Mouse (Mus musculus) right cerebral cortex, adult 2 months (tissue): ENCODE data around the gene Hacd1.
A peak's percentile ranks its signal among the peaks of the same experiment; 100 is the strongest.

Experiments used
- DNase-seq, 2 experiments: peaks; one replicate each; pipeline ENCODE4 v3.0.0; 2021 to 2022; ENCODE audit warnings: low spot score in 2 of 2

The Hacd1 gene

DNA sequence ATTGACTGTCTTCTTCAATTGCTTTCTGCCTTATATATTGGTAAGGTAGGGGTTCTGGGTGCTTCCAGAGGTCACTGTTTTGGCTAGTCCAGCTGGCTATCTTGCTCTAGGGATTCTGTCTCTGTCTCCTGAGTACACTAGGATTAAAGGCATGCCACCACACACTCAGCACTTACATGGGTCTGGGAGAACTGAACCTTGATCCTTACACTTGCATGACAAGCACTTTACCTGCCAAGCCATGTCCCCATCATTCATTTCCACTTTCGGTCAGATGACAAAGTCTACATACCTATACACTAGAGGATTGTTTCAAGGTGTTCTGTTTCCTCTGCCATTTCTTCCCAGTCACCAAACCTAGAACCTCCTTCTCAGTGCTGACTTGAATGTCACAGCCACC lies 50.8 kb downstream of the Hacd1 start:
- no peak for DNase-seq

DNA sequence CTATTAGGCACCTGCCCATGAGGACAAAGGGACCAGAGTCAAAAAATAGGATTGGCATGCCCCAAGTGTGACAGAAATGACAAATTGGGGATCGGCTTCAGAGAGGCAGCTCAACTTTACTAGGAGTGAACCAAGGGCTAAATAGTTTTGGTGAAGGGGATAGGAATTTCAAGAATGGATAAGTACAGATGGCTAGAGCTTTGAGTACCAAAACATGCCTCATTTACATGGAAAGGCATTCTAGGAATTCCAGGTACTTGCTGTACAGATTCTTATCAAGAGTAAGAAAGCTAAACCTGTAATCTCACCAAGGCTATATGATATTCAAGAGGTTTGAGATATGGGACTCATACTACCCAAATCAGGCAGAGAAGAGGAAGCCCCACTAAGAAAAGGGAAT lies 95.8 kb downstream of the Hacd1 start:
- DNase-seq: no peak

DNA sequence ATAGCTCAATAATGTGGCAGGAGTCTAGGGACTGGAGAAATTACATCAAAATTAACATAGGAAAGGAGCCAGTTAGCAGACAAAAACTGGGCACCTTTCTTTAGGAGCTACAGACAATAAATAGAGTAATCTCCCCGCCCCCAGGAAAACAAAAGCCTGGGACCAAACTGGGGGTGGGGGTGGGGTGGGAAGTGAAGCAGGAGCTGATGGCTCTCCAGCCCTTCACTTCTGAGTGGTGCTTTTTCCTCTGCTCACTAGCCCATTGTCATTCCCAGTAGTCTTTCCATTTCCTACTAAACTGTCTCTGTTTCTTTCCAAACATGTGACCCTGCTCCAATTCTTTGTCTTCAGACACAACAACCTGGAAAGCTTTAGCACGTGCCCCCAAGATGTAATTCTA lies 99.5 kb downstream of the Hacd1 start:
- DNase-seq: no peak

DNA sequence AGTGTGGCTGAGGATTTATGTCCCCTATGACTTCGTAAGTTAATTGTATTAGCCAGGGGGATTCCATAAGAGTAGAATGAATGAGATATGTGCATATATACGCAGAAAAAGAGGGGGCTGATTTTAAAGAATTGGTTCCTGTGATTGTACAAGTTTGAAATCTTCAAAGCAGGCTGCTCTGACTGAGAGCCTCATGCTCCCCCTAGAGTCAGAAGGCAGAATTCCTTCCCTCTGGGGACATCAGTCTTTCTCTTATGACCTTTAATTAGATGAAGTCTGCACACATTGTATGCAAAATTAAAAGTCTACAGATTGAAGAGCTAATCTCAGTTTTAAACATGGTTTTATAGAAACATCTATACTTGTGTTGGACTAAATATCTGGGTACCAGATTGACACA lies 117.8 kb downstream of the Hacd1 start:
- peak; percentile 6 to 24 for DNase-seq

- no peak for DNase-seq
Measured at GRCm38 (mm10) chr2:13935343-13935742, 120.6 kb downstream of the Hacd1 start.

DNA sequence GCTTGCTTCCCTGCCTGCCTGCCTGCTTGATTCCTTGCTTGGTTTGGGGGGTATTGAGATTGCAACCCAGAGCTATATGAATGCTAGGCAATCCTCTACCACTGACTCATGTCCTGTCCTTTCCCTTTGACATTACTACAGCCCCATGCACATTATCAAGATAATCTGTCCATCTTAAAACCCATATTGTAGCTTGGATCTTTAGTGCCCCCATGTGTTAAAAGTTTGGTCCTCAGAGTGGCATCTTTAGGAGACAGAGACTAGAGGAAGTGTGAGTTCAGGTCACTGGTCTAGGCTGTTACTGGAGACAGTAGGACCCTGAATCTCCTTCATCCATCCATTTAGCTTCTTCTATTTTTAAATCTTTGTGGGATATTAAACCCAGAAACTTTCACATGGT lies 123.7 kb downstream of the Hacd1 start:
- no peak for DNase-seq

GRCm38 (mm10) chr2:13930724-13931123 lies 125.2 kb downstream of the Hacd1 start:
- DNase-seq: no peak

DNA sequence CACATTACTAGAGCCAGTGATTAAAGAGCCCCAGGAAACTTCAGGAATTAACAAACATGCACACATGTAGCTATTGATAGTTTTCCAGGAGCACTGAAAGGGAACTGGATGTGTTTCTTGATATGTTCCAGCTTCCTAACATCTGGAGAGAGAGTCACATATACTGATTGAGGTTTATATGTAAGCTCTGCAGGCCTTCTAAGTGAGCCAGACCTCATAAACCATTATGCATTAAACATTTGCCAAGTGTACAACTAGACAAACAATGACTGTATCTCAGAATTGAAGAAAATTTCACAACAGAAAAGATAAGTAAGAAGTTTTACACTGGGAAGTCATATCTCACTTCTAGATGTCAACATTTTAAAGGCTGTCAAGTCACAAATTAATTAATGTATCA lies 167.4 kb downstream of the Hacd1 start:
- no peak for DNase-seq

DNA sequence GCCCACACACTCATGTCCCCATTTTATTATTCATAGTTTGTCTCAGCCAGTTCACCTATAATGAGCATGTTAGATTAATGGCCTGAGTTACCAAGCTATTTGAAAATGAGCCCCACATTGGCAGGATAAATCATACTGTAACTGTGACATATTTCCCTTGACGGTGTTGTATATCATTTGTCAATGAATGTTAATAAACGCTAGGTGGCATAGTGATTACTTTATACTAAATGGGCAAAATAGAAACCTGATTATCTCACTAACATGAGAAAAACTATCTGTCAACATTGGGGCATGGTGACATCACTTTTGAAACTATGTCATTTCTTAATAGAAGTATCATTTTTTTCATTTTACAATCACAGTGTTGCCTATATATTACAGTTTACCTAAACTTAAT lies 198.5 kb downstream of the Hacd1 start:
- DNase-seq: no peak

GRCm38 (mm10) chr2:13855510-13855909 lies 200.4 kb downstream of the Hacd1 start:
- no peak for DNase-seq

- no peak for DNase-seq
Measured at GRCm38 (mm10) chr2:13836310-13836709, 219.6 kb downstream of the Hacd1 start.

DNA sequence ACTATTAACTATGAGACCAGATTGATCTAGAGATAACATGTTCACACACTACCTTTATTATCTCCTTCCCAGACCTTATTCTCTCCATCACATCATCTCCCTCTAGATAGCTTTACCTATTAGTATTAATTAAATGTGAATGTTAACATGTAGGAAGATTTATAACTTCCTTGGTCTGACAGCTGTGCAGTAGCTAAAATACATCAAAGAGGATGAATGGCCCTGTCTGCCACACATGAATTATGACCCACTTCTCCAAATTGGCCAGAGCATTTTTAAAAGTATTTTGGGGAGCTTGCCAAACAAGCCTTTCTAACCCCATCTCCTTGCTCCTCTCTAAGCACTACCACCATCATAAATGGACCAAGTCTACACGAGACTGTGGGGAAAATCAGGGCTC lies 220.9 kb downstream of the Hacd1 start:
- no peak for DNase-seq

DNA sequence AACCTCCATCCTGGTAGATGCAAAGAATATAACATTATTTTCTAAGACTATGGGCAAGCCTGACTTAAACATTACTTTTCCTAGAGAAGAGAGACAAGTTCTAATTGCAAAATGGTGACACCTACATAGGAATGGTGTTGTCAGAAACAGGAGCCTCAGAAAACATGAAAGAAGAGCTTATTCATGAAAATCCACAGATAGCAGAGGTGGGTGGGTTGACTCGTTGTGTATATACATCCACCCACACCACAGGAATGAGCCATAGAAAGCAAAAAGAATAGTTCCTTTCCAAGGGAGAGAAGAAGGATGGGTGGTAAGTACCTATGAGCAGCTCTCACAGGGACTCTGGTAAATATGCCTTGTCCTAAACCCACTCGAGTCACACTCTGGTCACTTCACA lies 239.3 kb downstream of the Hacd1 start:
- no peak for DNase-seq

- DNase-seq: no peak
Measured at GRCm38 (mm10) chr2:13808593-13808992, 247.3 kb downstream of the Hacd1 start.

DNA sequence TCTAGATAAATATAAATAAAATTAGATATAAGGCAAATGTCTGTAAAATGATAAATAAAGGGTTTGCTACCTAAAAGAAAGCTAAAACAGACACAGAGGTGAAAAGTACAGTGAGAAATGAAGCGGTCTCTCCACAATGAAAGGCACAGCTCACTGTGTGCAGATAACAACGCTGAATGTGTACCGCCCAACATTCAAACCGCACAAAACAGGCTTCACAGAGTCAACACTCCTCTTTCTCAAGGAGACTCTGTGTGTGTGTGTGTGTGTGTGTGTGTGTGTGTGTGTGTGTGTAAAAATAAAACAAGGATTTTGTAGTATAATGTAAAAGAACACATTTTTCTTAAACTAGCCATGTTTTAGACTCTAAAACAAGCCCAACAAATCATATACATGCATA lies 247.9 kb downstream of the Hacd1 start:
- DNase-seq: no peak

DNA sequence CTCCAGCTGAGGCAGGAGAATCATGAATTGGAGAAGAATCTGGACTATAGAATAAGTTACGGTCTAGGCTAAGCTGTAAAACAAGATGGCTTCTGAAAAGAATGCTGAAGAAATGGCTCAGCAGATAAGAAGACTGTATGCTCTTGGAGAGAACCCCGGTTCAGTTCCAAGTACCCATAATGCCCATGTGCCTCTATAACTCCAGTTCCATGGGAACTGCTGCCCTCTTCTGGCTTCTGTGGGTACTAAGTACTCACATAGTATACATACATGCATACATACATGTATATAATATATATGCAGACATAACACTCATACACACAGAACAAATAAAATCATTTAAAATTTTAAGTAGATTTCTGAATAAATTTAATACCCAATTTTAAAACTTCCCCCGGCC lies 249.8 kb downstream of the Hacd1 start:
- no peak for DNase-seq

DNA sequence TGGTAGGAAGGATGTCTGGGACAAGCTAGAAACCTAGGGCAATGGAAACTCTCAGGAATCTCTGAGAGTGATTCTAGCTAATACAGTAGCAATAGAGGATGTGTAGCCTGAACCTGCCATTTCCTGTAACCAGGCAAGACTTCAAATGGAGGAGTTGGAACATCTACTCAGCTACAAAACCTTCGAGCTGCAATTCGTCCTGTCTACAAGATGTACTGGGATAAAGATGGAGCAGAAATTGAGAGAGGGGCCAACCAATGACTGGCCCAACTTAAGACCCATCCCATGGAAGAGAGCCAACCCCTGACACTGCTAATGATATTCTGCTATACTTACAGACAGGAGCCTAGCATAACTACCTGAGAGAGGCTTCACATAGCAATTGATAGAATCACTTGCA lies 255.3 kb downstream of the Hacd1 start:
- DNase-seq: no peak
